Mouse (Mus musculus): Measurements from ENCODE around the gene Olfr299. TPM values are rescaled to one million over a fixed set of nuclear protein-coding genes. Genes with fewer than 3 reads are reported as not detected.

Olfr299 gene
- not detected in 2 replicates for polyA plus RNA-seq (2014; fragmentation: Nextera tagmentation; extraction: Ambion mirVana)

DNA sequence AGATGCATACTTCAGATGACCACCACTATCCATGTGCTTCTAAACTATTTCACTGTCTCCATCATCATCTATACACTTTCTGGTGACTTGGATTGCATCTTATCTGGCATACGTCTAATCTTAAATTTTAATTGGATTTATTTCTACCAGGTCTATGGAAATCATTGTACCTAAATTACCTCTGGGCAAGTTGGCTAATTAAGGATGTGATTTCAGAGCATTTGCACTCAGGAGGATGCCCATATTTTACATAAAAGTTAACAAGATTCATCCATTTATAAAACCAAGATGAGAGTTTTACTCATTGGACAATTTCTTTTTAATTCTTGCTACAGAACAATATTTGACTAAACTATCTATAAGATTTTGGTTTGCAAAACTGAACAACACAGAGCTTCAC lies at the start of gene Olfr299:
Gene Olfr299, plus strand, starts transcription at position 301 of the 400 bp plus-strand sequence.
- no peaks in the 10 kb centered on the region for H3K9me3 ChIP-seq (ENCODE audit: control insufficient read depth, low read length)
- 90% methylated on average over 1 of the region's 1 CpGs for WGBS
- DNase-seq (ENCODE audit: low spot score) (no peak), ATAC-seq (ENCODE audit: insufficient number of reproducible peaks, low FRiP score, low TSS enrichment, low read depth) (no peak)
- H3K36me3 ChIP-seq (ENCODE audit: control insufficient read depth, insufficient read depth, low read length): no peaks in the 10 kb centered on the region
- no peaks in the 10 kb centered on the region for H3K27me3 ChIP-seq (ENCODE audit: control insufficient read depth, insufficient read depth, low read length)
- no peak within 1 kb of the TSS for H3K27ac ChIP-seq (replicated peaks; ENCODE audit: low read depth, low read length)
- no peak within 1 kb of the TSS for H3K9ac ChIP-seq (ENCODE audit: low read length)
- no peaks in the 10 kb centered on the region for H3K4me1 ChIP-seq (ENCODE audit: control insufficient read depth, insufficient read depth, low read length)
- H3K4me3 ChIP-seq (ENCODE audit: low read depth, low read length): no peak within 1 kb of the TSS
- H3K4me2 ChIP-seq (ENCODE audit: low read depth, severe bottlenecking): no peak within 1 kb of the TSS

DNA sequence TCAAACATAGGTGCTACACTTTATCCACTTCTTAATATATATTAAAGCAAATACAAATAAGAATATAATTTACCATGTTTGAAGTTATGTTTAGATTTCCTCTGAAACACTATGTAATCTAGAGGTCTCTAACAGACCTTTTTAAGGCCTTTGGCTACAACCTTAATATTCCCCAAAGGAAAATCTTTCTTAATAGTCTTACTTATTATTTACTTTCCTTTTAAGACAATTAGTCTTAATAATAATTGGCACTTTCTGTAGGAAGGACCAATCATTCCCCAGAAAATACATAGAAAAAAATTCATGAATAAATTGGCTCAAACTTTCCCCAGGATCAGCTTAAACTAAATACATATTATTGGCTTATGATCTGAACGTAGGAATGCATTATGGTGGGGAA lies 32.7 kb downstream of the Olfr299 start, which contains the start of gene Olfr298:
Gene Olfr298, minus strand, starts transcription at position 101 of the 400 bp plus-strand sequence.
- H3K4me1 ChIP-seq (ENCODE audit: control insufficient read depth, insufficient read depth, low read length): no peaks in the 10 kb centered on the region
- no peak for ATAC-seq (ENCODE audit: insufficient number of reproducible peaks, low FRiP score, low TSS enrichment, low read depth)
- 86% methylated on average over 1 of the region's 1 CpGs for WGBS
- no peak within 1 kb of the TSS for H3K4me3 ChIP-seq (ENCODE audit: low read depth, low read length)
- H3K27me3 ChIP-seq (ENCODE audit: control insufficient read depth, insufficient read depth, low read length): no peaks in the 10 kb centered on the region
- H3K9me3 ChIP-seq (ENCODE audit: control insufficient read depth, low read length): no peaks in the 10 kb centered on the region
- H3K9ac ChIP-seq (ENCODE audit: low read length): no peak within 1 kb of the TSS
- no peak within 1 kb of the TSS for H3K27ac ChIP-seq (replicated peaks; ENCODE audit: low read depth, low read length)
- H3K36me3 ChIP-seq (ENCODE audit: control insufficient read depth, insufficient read depth, low read length): no peaks in the 10 kb centered on the region
- no peak for DNase-seq (ENCODE audit: low spot score)
- no peak within 1 kb of the TSS for H3K4me2 ChIP-seq (ENCODE audit: low read depth, severe bottlenecking)

Other genes with a start within 250 kb of the Olfr299 start
- gene Vmn2r76, start 213.6 kb upstream of the Olfr299 start, polyA plus RNA-seq (2014; fragmentation: Nextera tagmentation; extraction: Ambion mirVana): not detected in 2 replicates
- not detected in 2 replicates for gene Olfr310, start 182.7 kb upstream of the Olfr299 start, polyA plus RNA-seq (2014; fragmentation: Nextera tagmentation; extraction: Ambion mirVana)
- gene Olfr309, start 146.2 kb upstream of the Olfr299 start, polyA plus RNA-seq (2014; fragmentation: Nextera tagmentation; extraction: Ambion mirVana): not detected in 2 replicates
- gene Olfr308, start 134.3 kb upstream of the Olfr299 start, polyA plus RNA-seq (2014; fragmentation: Nextera tagmentation; extraction: Ambion mirVana): not detected in 2 replicates
- not detected in 2 replicates for gene Olfr307, start 122.3 kb upstream of the Olfr299 start, polyA plus RNA-seq (2014; fragmentation: Nextera tagmentation; extraction: Ambion mirVana)
- gene Olfr305, start 93.0 kb upstream of the Olfr299 start, polyA plus RNA-seq (2014; fragmentation: Nextera tagmentation; extraction: Ambion mirVana): not detected in 2 replicates
- gene Olfr304, start 73.3 kb upstream of the Olfr299 start, polyA plus RNA-seq (2014; fragmentation: Nextera tagmentation; extraction: Ambion mirVana): not detected in 2 replicates
- gene Olfr303, start 62.1 kb upstream of the Olfr299 start, polyA plus RNA-seq (2014; fragmentation: Nextera tagmentation; extraction: Ambion mirVana): not detected in 2 replicates
- gene Olfr301, start 56.1 kb upstream of the Olfr299 start, polyA plus RNA-seq (2014; fragmentation: Nextera tagmentation; extraction: Ambion mirVana): not detected in 2 replicates
- not detected in 2 replicates for gene Olfr298, start 32.6 kb downstream of the Olfr299 start, polyA plus RNA-seq (2014; fragmentation: Nextera tagmentation; extraction: Ambion mirVana)
- not detected in 2 replicates for gene Olfr297, start 60.0 kb downstream of the Olfr299 start, polyA plus RNA-seq (2014; fragmentation: Nextera tagmentation; extraction: Ambion mirVana)
- gene Olfr295, start 123.9 kb downstream of the Olfr299 start, polyA plus RNA-seq (2014; fragmentation: Nextera tagmentation; extraction: Ambion mirVana): not detected in 2 replicates
- not detected in 2 replicates for gene Olfr294, start 156.7 kb downstream of the Olfr299 start, polyA plus RNA-seq (2014; fragmentation: Nextera tagmentation; extraction: Ambion mirVana)
- gene Olfr293, start 189.1 kb downstream of the Olfr299 start, polyA plus RNA-seq (2014; fragmentation: Nextera tagmentation; extraction: Ambion mirVana): not detected in 2 replicates
- not detected in 2 replicates for gene Olfr292, start 228.4 kb downstream of the Olfr299 start, polyA plus RNA-seq (2014; fragmentation: Nextera tagmentation; extraction: Ambion mirVana)

All from limb, embryonic 11.5 days (tissue).